Mouse (Mus musculus) testis, postnatal 14 days (tissue): Measurements from ENCODE around the gene Gm5089.

Experiments used
- DNase-seq: peaks from one replicate; pipeline ENCODE4 v3.0.0; 2021; ENCODE audit warnings: low spot score

The Gm5089 gene

GRCm38 (mm10) chr14:122450496-122451382 is at the start of gene Gm5089:
Gene Gm5089, minus strand, starts transcription at chr14:122451115.
- DNase-seq = no peak

- DNase-seq = no peak
These were observed 41.1 kb upstream of the Gm5089 start for GRCm38 (mm10) chr14:122492015-122492414.

GRCm38 (mm10) chr14:122491521-122491920 is 40.6 kb upstream of the Gm5089 start:
- DNase-seq = no peak

GRCm38 (mm10) chr14:122490441-122491328 is 39.8 kb upstream of the Gm5089 start, which contains the start of gene Gm10837:
Gene Gm10837, plus strand, starts transcription at chr14:122490586.
- DNase-seq = no peak

GRCm38 (mm10) chr14:122489686-122490414 is 38.9 kb upstream of the Gm5089 start:
- no peak for DNase-seq

- DNase-seq = no peak
These were observed 38.1 kb upstream of the Gm5089 start for GRCm38 (mm10) chr14:122489041-122489440.

- DNase-seq = no peak
These were observed 36.5 kb upstream of the Gm5089 start for GRCm38 (mm10) chr14:122487366-122487765.

- DNase-seq = no peak
These were observed 35.7 kb upstream of the Gm5089 start for GRCm38 (mm10) chr14:122486611-122487010.

GRCm38 (mm10) chr14:122485635-122486181 is 34.8 kb upstream of the Gm5089 start:
- no peak for DNase-seq

- DNase-seq = no peak
These were observed 34.1 kb upstream of the Gm5089 start for GRCm38 (mm10) chr14:122484844-122485551.

- DNase-seq = no peak
These were observed 33.5 kb upstream of the Gm5089 start for GRCm38 (mm10) chr14:122484458-122484843.

- DNase-seq = no peak
These were observed 32.9 kb upstream of the Gm5089 start for GRCm38 (mm10) chr14:122483556-122484421.

- DNase-seq = no peak
These were observed 32.1 kb upstream of the Gm5089 start for GRCm38 (mm10) chr14:122483024-122483385.

GRCm38 (mm10) chr14:122482081-122483023 is 31.4 kb upstream of the Gm5089 start:
- DNase-seq = no peak

- DNase-seq = no peak
These were observed 30.3 kb upstream of the Gm5089 start for GRCm38 (mm10) chr14:122481181-122481580.

GRCm38 (mm10) chr14:122480355-122480754 is 29.4 kb upstream of the Gm5089 start:
- no peak for DNase-seq

- no peak for DNase-seq
These were observed 28.7 kb upstream of the Gm5089 start for GRCm38 (mm10) chr14:122479461-122480109.

- no peak for DNase-seq
These were observed 27.7 kb upstream of the Gm5089 start for GRCm38 (mm10) chr14:122478574-122479011.
